Mouse (Mus musculus) E14TG2a.4 (cell line): Measurements from ENCODE around the gene Sod1.

Experiments
- H3K27me3 ChIP-seq: 2 replicates; pipeline ENCODE4 v1.6.1; 2014; ENCODE audit warnings: low read length, control low read depth; ENCODE audit not compliant: insufficient read depth
- H3K36me3 ChIP-seq: 2 replicates; pipeline ENCODE4 v1.6.1; 2014; ENCODE audit warnings: low read length, control low read depth; ENCODE audit not compliant: insufficient read depth
- H3K4me1 ChIP-seq: replicated peaks from 2 replicates; pipeline ENCODE4 v1.6.1; 2014; ENCODE audit warnings: low read depth, low read length, control low read depth
- H3K4me3 ChIP-seq: replicated peaks from 2 replicates; pipeline ENCODE4 v1.5.1; 2014; ENCODE audit warnings: mild to moderate bottlenecking, low read length
- H3K9me3 ChIP-seq: 2 replicates; pipeline ENCODE4 v1.6.1; 2014; ENCODE audit warnings: low read length, control low read depth
- CTCF ChIP-seq: conservative IDR thresholded peaks from 2 replicates; pipeline ENCODE4 v1.5.1; 2014; ENCODE audit warnings: low read length
- NANOG ChIP-seq: IDR thresholded peaks from 2 replicates; pipeline ENCODE4 v1.6.1; 2014; ENCODE audit warnings: borderline replicate concordance, low read length, mixed read lengths
- POU5F1 ChIP-seq: IDR thresholded peaks from 2 replicates; pipeline ENCODE4 v1.6.1; 2014; ENCODE audit warnings: low read length, borderline replicate concordance

The Sod1 gene

GRCm38 (mm10) chr16:90252521-90252920 lies 32.0 kb downstream of the Sod1 start:
- no peaks in the 10 kb centered on the region for H3K9me3 ChIP-seq
- no peak for TF ChIP-seq POU5F1
- TF ChIP-seq NANOG = no peak
- TF ChIP-seq CTCF = no peak
- peaks cover 98% of the 10 kb centered on the region for H3K36me3 ChIP-seq
- H3K4me3 ChIP-seq = no peak overlapping the region
- peaks cover 18% of the 10 kb centered on the region for H3K4me1 ChIP-seq
- H3K27me3 ChIP-seq = no peaks in the 10 kb centered on the region

- no peak overlapping the region for H3K4me3 ChIP-seq
- no peak for TF ChIP-seq POU5F1
- H3K9me3 ChIP-seq = no peaks in the 10 kb centered on the region
- no peaks in the 10 kb centered on the region for H3K27me3 ChIP-seq
- peaks cover 3% of the 10 kb centered on the region; the same call in 1 of the 2 replicates for H3K4me1 ChIP-seq
- H3K36me3 ChIP-seq = peaks cover 95% of the 10 kb centered on the region
Observed at GRCm38 (mm10) chr16:90258950-90259349, 38.4 kb downstream of the Sod1 start.

- H3K4me1 ChIP-seq = peaks cover 5% of the 10 kb centered on the region; the same call in 1 of the 2 replicates
- H3K36me3 ChIP-seq = peaks cover 91% of the 10 kb centered on the region
- H3K9me3 ChIP-seq = no peaks in the 10 kb centered on the region
- H3K27me3 ChIP-seq = no peaks in the 10 kb centered on the region
- no peak overlapping the region for H3K4me3 ChIP-seq
- TF ChIP-seq CTCF (no peak), POU5F1 (no peak), NANOG (no peak)
Observed at GRCm38 (mm10) chr16:90259623-90260022, 39.1 kb downstream of the Sod1 start.

- peaks cover 7% of the 10 kb centered on the region for H3K4me1 ChIP-seq
- no peaks in the 10 kb centered on the region for H3K27me3 ChIP-seq
- no peaks in the 10 kb centered on the region for H3K9me3 ChIP-seq
- TF ChIP-seq NANOG (no peak), CTCF (no peak), POU5F1 (no peak)
- H3K36me3 ChIP-seq = peaks cover 86% of the 10 kb centered on the region
- H3K4me3 ChIP-seq = no peak overlapping the region
Observed at GRCm38 (mm10) chr16:90260097-90260496, 39.5 kb downstream of the Sod1 start.

GRCm38 (mm10) chr16:90261791-90262190 lies 41.2 kb downstream of the Sod1 start:
- TF ChIP-seq NANOG (no peak), CTCF (no peak), POU5F1 (no peak)
- Histone ChIP-seq H3K36me3 (peaks cover 79% of the 10 kb centered on the region), H3K4me3 (no peak overlapping the region), H3K4me1 (peaks cover 22% of the 10 kb centered on the region), H3K9me3 (no peaks in the 10 kb centered on the region), H3K27me3 (no peaks in the 10 kb centered on the region)

GRCm38 (mm10) chr16:90264021-90264420 lies 43.5 kb downstream of the Sod1 start:
- H3K4me3 ChIP-seq = no peak overlapping the region
- TF ChIP-seq POU5F1 = no peak
- TF ChIP-seq NANOG = no peak
- no peak for TF ChIP-seq CTCF
- no peaks in the 10 kb centered on the region for H3K9me3 ChIP-seq
- peaks cover 57% of the 10 kb centered on the region for H3K36me3 ChIP-seq
- H3K4me1 ChIP-seq = peaks cover 44% of the 10 kb centered on the region
- no peaks in the 10 kb centered on the region for H3K27me3 ChIP-seq

- Histone ChIP-seq H3K27me3 (no peaks in the 10 kb centered on the region), H3K4me3 (no peak overlapping the region), H3K9me3 (no peaks in the 10 kb centered on the region), H3K36me3 (peaks cover 52% of the 10 kb centered on the region), H3K4me1 (peaks cover 52% of the 10 kb centered on the region)
- TF ChIP-seq POU5F1 = no peak
- TF ChIP-seq NANOG = no peak
- TF ChIP-seq CTCF = no peak
Observed at GRCm38 (mm10) chr16:90265106-90265505, 44.6 kb downstream of the Sod1 start.

- H3K4me1 ChIP-seq = peaks cover 60% of the 10 kb centered on the region
- no peaks in the 10 kb centered on the region for H3K9me3 ChIP-seq
- TF ChIP-seq POU5F1 (no peak), NANOG (no peak), CTCF (no peak)
- no peak overlapping the region for H3K4me3 ChIP-seq
- H3K36me3 ChIP-seq = peaks cover 40% of the 10 kb centered on the region
- H3K27me3 ChIP-seq = no peaks in the 10 kb centered on the region
Observed at GRCm38 (mm10) chr16:90266581-90266980, 46.0 kb downstream of the Sod1 start.

- TF ChIP-seq NANOG = no peak
- TF ChIP-seq CTCF = no peak
- TF ChIP-seq POU5F1 = no peak
- H3K36me3 ChIP-seq = peaks cover 20% of the 10 kb centered on the region; the same call in 1 of the 2 replicates
- H3K9me3 ChIP-seq = no peaks in the 10 kb centered on the region
- H3K4me3 ChIP-seq = 0 out of 2 replicates have a peak overlapping the region, but pooled peaks have one; percentile 5
- peaks cover 72% of the 10 kb centered on the region for H3K4me1 ChIP-seq
- H3K27me3 ChIP-seq = no peaks in the 10 kb centered on the region
Observed at GRCm38 (mm10) chr16:90275521-90275920, 55.0 kb downstream of the Sod1 start.
